Mouse (Mus musculus): ENCODE measurements around the gene 2900011O08Rik.
"Not testable (repeated sequence)": the region's sequence is repeated elsewhere in the genome, so short reads cannot be mapped to it uniquely, and the experiment has no call there.

2900011O08Rik gene

DNA sequence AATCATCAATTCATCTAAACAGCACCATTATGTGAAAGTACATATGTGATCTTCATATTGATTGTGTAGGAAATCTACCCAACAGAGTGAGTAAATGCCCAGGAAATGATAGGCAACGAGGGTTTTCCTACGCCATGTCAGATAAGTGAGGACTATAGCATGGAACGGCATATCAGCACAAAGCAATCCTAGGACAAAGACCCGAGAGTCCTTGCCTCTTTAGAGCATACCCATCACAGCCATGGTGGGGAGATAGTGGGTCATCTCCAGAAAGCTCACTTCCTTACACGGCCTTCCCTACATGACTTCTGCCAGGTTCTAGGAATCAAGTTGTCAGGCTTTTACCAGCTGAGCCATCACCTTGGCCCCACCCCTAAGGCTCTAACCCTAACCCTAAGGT is 73.5 kb downstream of the 2900011O08Rik start:
- no peak for DNase-seq (ENCODE audit: low read depth in 2 of 2, low spot score in 2 of 2)

- not testable (repeated sequence) for DNase-seq (ENCODE audit: low read depth in 2 of 2, low spot score in 2 of 2)
Measured at GRCm38 (mm10) chr16:14066571-14066970, 80.2 kb downstream of the 2900011O08Rik start.

- DNase-seq (ENCODE audit: low read depth in 2 of 2, low spot score in 2 of 2): not testable (repeated sequence)
Measured at GRCm38 (mm10) chr16:14068701-14069100, 82.3 kb downstream of the 2900011O08Rik start.

- no peak for DNase-seq (ENCODE audit: low read depth in 2 of 2, low spot score in 2 of 2)
Measured at GRCm38 (mm10) chr16:14070471-14071169, 84.2 kb downstream of the 2900011O08Rik start.

GRCm38 (mm10) chr16:14082925-14083324 is 96.5 kb downstream of the 2900011O08Rik start:
- no peak for DNase-seq (ENCODE audit: low read depth in 2 of 2, low spot score in 2 of 2)

GRCm38 (mm10) chr16:14088249-14088648 is 101.8 kb downstream of the 2900011O08Rik start:
- peak; percentile 70 to 75 for DNase-seq (ENCODE audit: low read depth in 2 of 2, low spot score in 2 of 2)

GRCm38 (mm10) chr16:14089296-14089695 is 102.9 kb downstream of the 2900011O08Rik start:
- no peak for DNase-seq (ENCODE audit: low read depth in 2 of 2, low spot score in 2 of 2)

GRCm38 (mm10) chr16:14091771-14092170 is 105.4 kb downstream of the 2900011O08Rik start:
- no peak for DNase-seq (ENCODE audit: low read depth in 2 of 2, low spot score in 2 of 2)

DNA sequence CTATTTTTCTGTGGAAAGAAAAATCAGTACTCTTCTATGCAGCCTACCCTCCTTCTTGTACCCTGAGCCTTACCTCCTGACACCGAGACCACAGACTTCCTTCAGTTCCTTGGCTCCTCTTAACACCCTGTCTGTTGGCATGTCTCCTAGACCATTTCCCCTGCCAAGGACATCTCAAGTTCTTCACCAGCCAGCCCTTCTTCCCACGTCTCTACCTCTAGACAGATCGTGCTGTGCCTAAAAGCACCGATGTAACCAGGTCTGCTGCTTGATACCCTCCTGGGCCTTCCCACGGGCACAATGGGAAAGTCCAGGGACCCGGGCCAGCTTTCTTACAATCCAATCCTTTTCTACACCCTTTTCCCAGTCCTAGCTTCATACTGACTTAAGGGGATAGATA is 119.5 kb downstream of the 2900011O08Rik start:
- no peak for DNase-seq (ENCODE audit: low read depth in 2 of 2, low spot score in 2 of 2)

- DNase-seq (ENCODE audit: low read depth in 2 of 2, low spot score in 2 of 2): no peak
Measured at GRCm38 (mm10) chr16:14109651-14110230, 123.3 kb downstream of the 2900011O08Rik start.

DNA sequence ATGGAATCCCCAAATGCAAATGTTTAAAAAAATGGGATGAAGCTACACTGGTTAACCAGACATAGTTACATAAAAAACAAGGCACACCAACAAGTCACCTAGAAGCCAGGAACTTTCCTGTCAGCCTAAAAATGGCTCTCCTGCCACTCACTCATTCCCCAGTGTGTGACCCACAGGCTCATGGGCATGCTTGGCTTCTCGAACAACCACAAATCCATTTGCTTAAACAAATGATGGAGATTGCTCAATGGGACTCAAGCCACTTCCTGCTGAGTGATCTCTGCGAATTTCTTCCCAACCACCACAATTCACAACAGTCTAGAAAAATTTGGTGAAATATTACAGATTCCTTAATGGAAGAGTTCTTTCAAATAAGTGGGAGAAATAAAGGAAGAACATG is 124.5 kb downstream of the 2900011O08Rik start:
- no peak for DNase-seq (ENCODE audit: low read depth in 2 of 2, low spot score in 2 of 2)

- no peak for DNase-seq (ENCODE audit: low read depth in 2 of 2, low spot score in 2 of 2)
Measured at GRCm38 (mm10) chr16:14112133-14112532, 125.7 kb downstream of the 2900011O08Rik start.

DNA sequence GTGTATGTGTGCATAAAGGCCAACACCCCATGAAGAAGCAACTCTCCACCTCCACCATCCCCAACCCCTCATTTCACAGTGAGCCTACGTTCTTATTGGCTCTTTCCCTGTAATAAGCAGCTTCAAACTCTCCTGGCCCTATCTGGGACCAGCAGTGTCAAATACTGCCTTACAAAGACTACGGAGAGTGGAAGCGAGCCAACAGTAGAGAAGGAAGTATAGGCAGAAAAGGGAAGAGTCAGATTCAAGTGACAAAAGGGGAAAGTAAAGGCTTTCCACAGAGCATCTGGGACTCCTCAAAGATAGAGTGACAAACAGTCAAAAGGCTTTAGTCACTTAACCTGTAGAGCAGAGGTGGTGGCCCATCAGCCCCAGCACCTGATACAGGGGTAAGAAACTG is 126.3 kb downstream of the 2900011O08Rik start:
- DNase-seq (ENCODE audit: low read depth in 2 of 2, low spot score in 2 of 2): no peak

DNA sequence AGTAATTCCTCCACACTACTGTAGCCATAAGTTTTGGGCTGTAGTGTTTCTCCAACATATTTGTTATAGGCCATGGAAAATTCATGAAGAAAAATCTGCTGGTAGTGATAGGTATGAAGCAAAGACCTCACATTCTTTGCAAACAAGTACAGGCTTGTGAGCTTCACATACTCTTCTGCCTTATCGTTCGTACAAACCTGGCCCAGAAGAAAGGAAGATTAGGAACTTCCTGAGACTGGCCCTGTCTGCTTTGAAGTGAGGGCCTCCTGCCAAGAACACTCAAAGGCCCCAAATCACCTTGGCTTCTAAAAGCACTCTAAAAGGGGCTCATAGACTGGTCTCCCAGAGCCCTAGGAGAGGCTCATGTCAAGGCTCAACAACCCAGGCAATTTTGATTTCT is 130.9 kb downstream of the 2900011O08Rik start:
- no peak for DNase-seq (ENCODE audit: low read depth in 2 of 2, low spot score in 2 of 2)

GRCm38 (mm10) chr16:14120941-14121340 is 134.5 kb downstream of the 2900011O08Rik start:
- no peak for DNase-seq (ENCODE audit: low read depth in 2 of 2, low spot score in 2 of 2)

GRCm38 (mm10) chr16:14121563-14121962 is 135.2 kb downstream of the 2900011O08Rik start:
- no peak for DNase-seq (ENCODE audit: low read depth in 2 of 2, low spot score in 2 of 2)

GRCm38 (mm10) chr16:14122586-14122985 is 136.2 kb downstream of the 2900011O08Rik start:
- no peak for DNase-seq (ENCODE audit: low read depth in 2 of 2, low spot score in 2 of 2)

DNA sequence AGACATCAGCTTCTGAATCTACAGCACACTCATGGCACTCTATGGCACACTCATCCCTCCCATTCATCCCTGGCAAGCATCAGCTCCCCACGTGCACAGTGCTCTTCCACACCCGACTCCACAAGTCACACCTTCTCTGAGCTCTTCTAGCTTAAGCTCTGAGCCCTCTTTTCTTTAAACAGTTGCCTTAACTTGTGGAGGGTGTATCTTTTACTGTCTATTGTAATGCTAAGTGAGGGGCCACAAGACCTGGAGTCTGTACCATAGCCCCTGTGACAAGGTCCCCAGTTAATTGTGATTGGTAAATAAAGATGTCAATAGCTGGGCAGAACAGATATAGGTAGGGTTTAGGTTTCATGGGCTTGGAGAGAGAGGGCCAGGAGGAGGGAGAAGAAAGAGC is 137.5 kb downstream of the 2900011O08Rik start:
- no peak for DNase-seq (ENCODE audit: low read depth in 2 of 2, low spot score in 2 of 2)

DNA sequence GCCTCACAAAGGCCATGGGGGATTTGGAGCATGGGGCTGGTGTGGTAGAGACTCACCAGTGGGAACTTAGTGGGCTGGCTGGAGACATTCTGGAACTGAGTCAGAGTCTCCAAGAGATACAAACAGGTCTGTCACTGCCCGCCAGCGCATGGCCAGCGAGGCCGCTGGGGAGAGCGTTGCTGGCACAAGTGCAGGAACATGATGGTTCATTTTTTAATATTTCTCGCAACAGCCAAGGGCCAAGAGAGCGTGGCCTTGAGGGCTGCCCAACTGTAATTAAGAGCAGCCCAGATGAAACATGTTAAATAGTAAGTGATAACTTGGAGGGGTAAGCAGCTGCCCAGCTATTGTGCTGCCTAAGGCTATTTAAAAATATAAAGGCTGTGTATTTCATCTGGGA is 138.3 kb downstream of the 2900011O08Rik start:
- DNase-seq (ENCODE audit: low read depth in 2 of 2, low spot score in 2 of 2): no peak

GRCm38 (mm10) chr16:14125253-14125652 is 138.8 kb downstream of the 2900011O08Rik start:
- DNase-seq (ENCODE audit: low read depth in 2 of 2, low spot score in 2 of 2): no peak

GRCm38 (mm10) chr16:14128977-14129376 is 142.6 kb downstream of the 2900011O08Rik start:
- DNase-seq (ENCODE audit: low read depth in 2 of 2, low spot score in 2 of 2): no peak

GRCm38 (mm10) chr16:14130796-14131195 is 144.4 kb downstream of the 2900011O08Rik start:
- no peak for DNase-seq (ENCODE audit: low read depth in 2 of 2, low spot score in 2 of 2)

DNA sequence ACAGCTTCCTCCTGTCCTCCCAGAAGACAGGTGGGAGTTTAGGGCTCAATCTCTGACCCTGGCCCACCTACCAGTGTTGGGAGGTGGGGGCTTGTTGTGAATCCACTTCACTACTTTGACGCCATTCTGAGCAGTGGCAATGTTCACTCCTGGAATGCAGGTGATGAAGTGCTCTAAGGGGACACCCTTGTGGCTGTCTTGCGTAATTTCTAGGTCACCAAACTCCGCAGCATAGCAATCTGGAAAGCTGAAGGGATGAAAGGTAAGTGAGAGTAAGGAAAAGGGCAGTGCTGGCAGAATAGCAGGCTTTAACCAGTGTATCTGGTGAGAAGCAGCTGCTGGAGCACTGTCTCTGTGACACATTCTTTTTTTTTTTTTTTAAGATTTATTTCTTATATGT is 145.0 kb downstream of the 2900011O08Rik start:
- no peak for DNase-seq (ENCODE audit: low read depth in 2 of 2, low spot score in 2 of 2)
